Mouse (Mus musculus) frontal cortex, postnatal 25 days (tissue): ENCODE data around the gene Mcam.

Experiments used
- DNase-seq, 2 experiments: peaks; one replicate each; pipeline ENCODE4 v3.0.0; 2022; ENCODE audit warnings: low spot score in 2 of 2

The Mcam gene

GRCm38 (mm10) chr9:44135731-44136411 is 1.6 kb downstream of the Mcam start:
- no peak for DNase-seq

- DNase-seq: no peak
These were observed 3.6 kb downstream of the Mcam start for GRCm38 (mm10) chr9:44137846-44138245.

GRCm38 (mm10) chr9:44141951-44142350 is 7.7 kb downstream of the Mcam start:
- no peak for DNase-seq

GRCm38 (mm10) chr9:44143421-44143820 is 9.2 kb downstream of the Mcam start:
- no peak for DNase-seq

GRCm38 (mm10) chr9:44144023-44144717 is 9.9 kb downstream of the Mcam start:
- no peak for DNase-seq

- no peak for DNase-seq
These were observed 10.4 kb downstream of the Mcam start for GRCm38 (mm10) chr9:44144718-44145060.

- DNase-seq: no peak
These were observed 13.0 kb downstream of the Mcam start for GRCm38 (mm10) chr9:44147290-44147689.

- DNase-seq: no peak
These were observed 25.6 kb downstream of the Mcam start for GRCm38 (mm10) chr9:44159886-44160285.

GRCm38 (mm10) chr9:44168931-44169330 is 34.7 kb downstream of the Mcam start:
- no peak for DNase-seq

- DNase-seq: no peak
These were observed 36.5 kb downstream of the Mcam start for GRCm38 (mm10) chr9:44170691-44171151.

GRCm38 (mm10) chr9:44175556-44175955 is 41.3 kb downstream of the Mcam start:
- no peak for DNase-seq

GRCm38 (mm10) chr9:44175957-44176356 is 41.7 kb downstream of the Mcam start:
- DNase-seq: no peak

- DNase-seq: no peak
These were observed 43.1 kb downstream of the Mcam start for GRCm38 (mm10) chr9:44177405-44177804.

- no peak for DNase-seq
These were observed 44.1 kb downstream of the Mcam start for GRCm38 (mm10) chr9:44178389-44178788.

- DNase-seq: no peak
These were observed 44.5 kb downstream of the Mcam start for GRCm38 (mm10) chr9:44178811-44179210.

- DNase-seq: no peak
These were observed 47.3 kb downstream of the Mcam start for GRCm38 (mm10) chr9:44181537-44181936.

GRCm38 (mm10) chr9:44182260-44182659 is 48.0 kb downstream of the Mcam start:
- DNase-seq: no peak

GRCm38 (mm10) chr9:44188223-44188622 is 54.0 kb downstream of the Mcam start:
- no peak for DNase-seq

GRCm38 (mm10) chr9:44191166-44191565 is 56.9 kb downstream of the Mcam start:
- no peak for DNase-seq

GRCm38 (mm10) chr9:44192312-44192711 is 58.0 kb downstream of the Mcam start:
- DNase-seq: no peak
